Mouse (Mus musculus) stomach, postnatal 0 days (tissue): Measurements from ENCODE around the gene Shisa5. TPM values are rescaled to one million over a fixed set of nuclear protein-coding genes. Genes with fewer than 3 reads are reported as not detected.

ENCODE experiments used
- ATAC-seq: fragments of 200-750 bp; cut with Nextera tagmentation; 2 replicates; pipeline ENCODE4 v1.8.0; 2017; ENCODE audit not compliant: low FRiP score, low TSS enrichment
- DNase-seq: peaks from one replicate; pipeline ENCODE4 v3.0.0-alpha.2; 2016; ENCODE audit warnings: low spot score
- H3K27ac ChIP-seq: fragments of 300-500 bp; sonication (generic); replicated peaks from 2 replicates; pipeline ENCODE4 v1.5.1; 2014; ENCODE audit warnings: mild to moderate bottlenecking, control low read depth
- H3K27me3 ChIP-seq: fragments of 300-500 bp; sonication (generic); 2 replicates; pipeline ENCODE4 v1.6.1; 2014; ENCODE audit warnings: low read length; ENCODE audit not compliant: control insufficient read depth, insufficient read depth
- H3K36me3 ChIP-seq: fragments of 300-500 bp; sonication (generic); 2 replicates; pipeline ENCODE4 v1.6.1; 2014; ENCODE audit warnings: low read length, mixed read lengths; ENCODE audit not compliant: control insufficient read depth, insufficient read depth
- H3K4me1 ChIP-seq: fragments of 300-500 bp; sonication (generic); replicated peaks from 2 replicates; pipeline ENCODE4 v1.6.1; 2014; ENCODE audit warnings: antibody characterized with exemption; ENCODE audit not compliant: control insufficient read depth, insufficient read depth
- H3K4me2 ChIP-seq: fragments of 300-500 bp; sonication (generic); replicated peaks from 2 replicates; pipeline ENCODE4 v1.6.1; 2014; ENCODE audit warnings: low read depth, mild to moderate bottlenecking, control low read depth, moderate library complexity
- H3K4me3 ChIP-seq: fragments of 300-500 bp; sonication (generic); 2 replicates; pipeline ENCODE4 v1.5.1; 2014; ENCODE audit warnings: low read depth, low read length, control low read depth
- H3K9ac ChIP-seq: fragments of 300-500 bp; sonication (generic); 2 replicates; pipeline ENCODE4 v1.6.1; 2014; ENCODE audit warnings: mild to moderate bottlenecking, low read length, control low read depth, mixed read lengths
- H3K9me3 ChIP-seq: fragments of 300-500 bp; sonication (generic); 2 replicates; pipeline ENCODE4 v1.6.1; 2016; ENCODE audit warnings: low read length; ENCODE audit not compliant: control insufficient read depth
- CTCF ChIP-seq: IDR thresholded peaks from 2 replicates; pipeline ENCODE4 v1.5.1; 2016; ENCODE audit warnings: antibody characterized with exemption, low read depth, mild to moderate bottlenecking, moderate library complexity
- EP300 ChIP-seq: optimal IDR thresholded peaks from 2 replicates; pipeline ENCODE3; 2016; ENCODE audit warnings: antibody characterized with exemption
- WGBS: fragments of 180-500 bp; shearing (Covaris S2); extraction: QIAGEN DNeasy Blood & Tissue Kit; methylation state at CpG from one replicate; pipeline ENCODE4 v1.1.7; 2014; 5-methylcytosine and 5-hydroxymethylcytosine counted together
- polyA plus RNA-seq: library from polyadenylated mRNA; unstranded; fragments of >200 nt; fragmentation: Nextera tagmentation; extraction: Ambion mirVana; gene quantifications from 2 replicates; pipeline ENCODE4 v1.2.1, GENCODE M21; 2015

Shisa5 gene
- polyA plus RNA-seq: 168 and 181 TPM in 2 replicates

DNA sequence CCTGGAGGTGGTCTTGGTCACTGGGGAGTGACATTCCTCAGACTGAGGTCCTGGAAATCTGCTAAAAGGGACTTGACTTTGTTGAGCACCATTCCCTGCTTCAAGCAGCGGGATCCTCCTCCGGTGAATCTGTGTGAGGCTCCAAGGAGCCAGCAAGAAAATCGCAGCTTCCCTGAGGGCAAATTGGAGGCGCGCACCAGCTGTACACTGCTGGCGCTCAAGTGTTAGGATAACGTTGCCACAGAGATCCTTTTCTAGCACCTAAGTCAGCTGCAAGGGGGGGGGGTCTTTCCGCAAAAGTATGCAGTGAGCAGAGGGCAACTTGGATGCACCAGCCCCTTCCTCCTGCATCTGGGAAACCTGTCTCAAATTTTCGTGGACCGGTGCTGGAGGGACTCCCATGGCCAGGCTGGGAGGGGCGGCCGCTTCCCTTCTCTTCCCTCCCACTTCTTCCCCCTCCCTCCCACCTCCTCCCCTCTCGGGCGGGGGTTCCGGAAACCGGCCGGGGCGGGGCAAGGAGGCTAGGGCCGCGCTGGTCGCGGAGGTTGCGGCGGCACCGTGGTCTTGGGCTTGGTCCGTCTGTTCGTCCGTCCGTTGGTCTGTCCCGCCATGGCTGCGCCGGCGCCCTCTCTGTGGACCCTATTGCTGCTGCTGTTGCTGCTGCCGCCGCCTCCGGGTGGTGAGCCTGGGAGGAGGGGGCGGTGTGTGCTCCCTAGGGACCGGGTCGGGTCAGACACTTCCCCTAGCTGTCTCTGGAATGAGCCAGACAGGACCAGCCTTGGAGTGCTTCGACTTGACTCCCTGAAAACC lies at the start of gene Shisa5:
Gene Shisa5 (plus strand): TSS at position 480 of the 810 bp plus-strand sequence.
- under 1% methylated on average over 40 of the region's 40 CpGs for WGBS
- DNase-seq: peak; percentile 90
- Histone ChIP-seq H3K4me3 (peak within 1 kb of the TSS; percentile 77), H3K4me1 (no peaks in the 10 kb centered on the region), H3K9me3 (no peaks in the 10 kb centered on the region), H3K27me3 (no peaks in the 10 kb centered on the region), H3K4me2 (peak within 1 kb of the TSS; percentile 73), H3K36me3 (no peaks in the 10 kb centered on the region), H3K9ac (peak within 1 kb of the TSS; percentile 82), H3K27ac (peak within 1 kb of the TSS; percentile 91)
- peak; percentile 86 for ATAC-seq
- TF ChIP-seq CTCF: peak; percentile 9; the same call in 1 of the 2 replicates
- no peak for TF ChIP-seq EP300

DNA sequence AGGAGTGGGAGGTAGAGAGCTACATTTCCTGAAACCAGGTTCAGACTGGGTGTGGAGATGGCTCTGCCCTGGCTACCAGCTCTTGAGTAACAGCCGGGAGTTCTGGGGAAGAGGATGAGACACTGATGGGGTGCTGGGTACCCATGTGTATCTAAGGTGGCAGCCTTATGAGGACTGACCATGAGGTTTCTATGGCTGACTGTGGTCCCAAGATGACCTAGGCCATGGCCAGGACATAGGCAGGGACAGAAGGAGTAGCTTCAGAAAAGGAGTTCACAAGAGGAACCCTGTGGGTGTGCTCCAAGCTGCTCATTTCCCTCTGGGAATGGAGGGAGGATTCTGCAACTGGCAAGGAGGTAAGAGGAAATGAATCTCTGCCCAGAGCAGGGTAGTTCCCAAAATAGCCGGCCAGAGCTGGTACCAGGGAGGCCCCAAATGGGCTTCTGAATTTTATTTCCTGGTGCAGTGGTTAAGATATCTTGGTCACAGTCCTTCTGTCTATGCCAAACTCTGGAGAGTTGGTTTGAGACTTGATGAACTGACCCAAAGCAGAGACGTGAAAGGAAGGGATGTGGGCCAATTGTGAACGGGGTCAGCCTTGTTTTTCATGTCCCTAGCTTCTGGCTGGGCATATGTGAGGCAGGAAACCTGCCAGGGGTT lies 48.4 kb upstream of the Shisa5 start:
- DNase-seq (no peak), ATAC-seq (no peak)
- H3K9ac ChIP-seq: no peak overlapping the region
- no peaks in the 10 kb centered on the region for H3K27me3 ChIP-seq
- H3K4me3 ChIP-seq: no peak overlapping the region
- 0 out of 2 replicates have a peak overlapping the region, but pooled peaks have one; percentile 6 for H3K4me2 ChIP-seq
- no peaks in the 10 kb centered on the region for H3K36me3 ChIP-seq
- peak overlapping the region; percentile 96 for H3K27ac ChIP-seq
- H3K4me1 ChIP-seq: 0 out of 2 replicates have a peak, but pooled peaks cover 4% of the 10 kb centered on the region
- H3K9me3 ChIP-seq: no peaks in the 10 kb centered on the region
- 61% methylated on average over 4 of the region's 4 CpGs for WGBS
- TF ChIP-seq CTCF: no peak
- no peak for TF ChIP-seq EP300

DNA sequence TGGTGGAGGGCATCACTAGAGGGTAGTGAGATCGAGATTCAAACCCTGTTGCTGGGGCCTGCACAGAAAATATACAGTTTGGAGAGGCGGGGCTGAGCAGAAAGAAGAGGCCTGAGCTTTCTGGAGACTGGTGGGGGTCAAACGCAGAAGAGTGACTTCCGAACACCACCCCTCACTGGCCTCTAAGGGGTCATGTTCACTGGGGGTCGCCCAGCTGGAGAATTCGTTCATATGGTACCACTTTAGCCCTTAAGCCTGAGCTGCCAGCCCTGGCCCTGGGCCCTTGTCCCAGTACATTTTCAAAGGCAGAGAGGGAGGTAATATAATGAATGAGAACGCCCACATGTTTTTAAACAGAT lies 47.9 kb upstream of the Shisa5 start:
- 62% methylated on average over 7 of the region's 7 CpGs for WGBS

DNA sequence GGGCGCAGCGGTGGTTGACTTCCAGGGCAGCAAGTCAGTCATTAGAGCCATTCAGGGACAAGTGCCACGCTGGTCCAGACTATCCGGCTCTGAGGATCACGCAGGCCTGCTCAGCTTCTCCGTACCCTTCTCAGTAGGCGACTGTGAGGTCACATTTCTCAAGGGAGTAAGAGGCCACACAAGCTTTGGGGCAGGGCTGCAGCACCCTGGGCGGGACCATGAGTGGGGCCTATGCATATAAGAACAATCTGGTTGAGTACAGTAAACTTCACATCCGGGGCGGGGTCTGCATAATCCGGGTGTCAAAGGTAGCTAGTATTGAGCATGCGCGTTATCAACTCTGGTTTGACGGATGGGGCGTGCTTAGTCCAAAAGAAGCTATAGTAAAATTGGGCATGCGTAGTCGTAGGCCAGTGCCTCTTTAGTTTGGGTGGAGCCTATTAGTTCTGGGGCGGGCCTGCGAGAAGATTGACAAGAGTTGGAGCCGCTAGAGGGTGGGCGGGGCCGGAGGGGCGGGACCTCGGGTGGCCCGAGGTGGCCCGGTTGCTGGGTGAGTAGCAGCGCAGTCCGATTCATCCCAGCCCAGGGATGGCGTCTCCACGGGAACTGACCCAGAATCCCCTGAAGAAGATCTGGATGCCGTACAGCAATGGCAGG lies 46.8 kb upstream of the Shisa5 start, which contains the start of gene Pfkfb4:
Gene Pfkfb4 (plus strand): TSS at position 351 of the 657 bp plus-strand sequence.
- ATAC-seq: peak; percentile 95
- WGBS: under 1% methylated on average over 31 of the region's 31 CpGs

More for the DNA sequence above, 47.9 kb upstream of the Shisa5 start:
- 0 out of 2 replicates have a peak, but pooled peaks cover 4% of the 10 kb centered on the region for H3K4me1 ChIP-seq
- no peak for DNase-seq
- no peaks in the 10 kb centered on the region for H3K9me3 ChIP-seq
- TF ChIP-seq CTCF (no peak), EP300 (no peak)
- H3K36me3 ChIP-seq: no peaks in the 10 kb centered on the region
- peak overlapping the region; percentile 5; the same call in 1 of the 2 replicates for H3K4me2 ChIP-seq
- H3K4me3 ChIP-seq: no peak overlapping the region
- no peaks in the 10 kb centered on the region for H3K27me3 ChIP-seq
- no peak overlapping the region for H3K9ac ChIP-seq
- no peak for ATAC-seq
- peak overlapping the region; percentile 96 for H3K27ac ChIP-seq

DNA sequence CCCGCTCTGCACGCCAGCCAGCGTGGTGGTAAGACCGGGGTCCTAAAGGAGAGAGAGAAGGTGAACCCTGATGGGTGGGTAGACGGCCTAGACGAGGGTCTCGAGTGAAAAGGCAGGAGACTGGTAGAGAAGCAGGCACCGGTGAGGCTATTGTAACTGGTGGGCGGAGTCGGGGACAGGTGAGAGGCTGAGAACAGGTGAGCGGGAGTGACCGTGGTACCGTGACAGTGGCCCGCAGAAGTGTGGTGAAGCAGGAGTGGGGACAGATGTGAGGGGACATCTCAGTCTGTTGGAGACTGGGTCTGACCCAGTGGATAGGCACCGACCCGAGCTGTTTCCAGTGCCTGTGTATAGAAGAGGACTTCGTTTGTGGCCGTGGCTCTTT lies 46.3 kb upstream of the Shisa5 start:
- Histone ChIP-seq H3K36me3 (no peaks in the 10 kb centered on the region), H3K9me3 (no peaks in the 10 kb centered on the region), H3K27me3 (no peaks in the 10 kb centered on the region), H3K27ac (peak overlapping the region; percentile 5; the same call in 1 of the 2 replicates), H3K4me1 (0 out of 2 replicates have a peak, but pooled peaks cover 4% of the 10 kb centered on the region), H3K4me3 (peak overlapping the region; percentile 54), H3K9ac (peak overlapping the region; percentile 60), H3K4me2 (peak overlapping the region; percentile 77)
- 12% methylated on average over 18 of the region's 18 CpGs for WGBS
- no peak for DNase-seq
- peak; percentile 3 for ATAC-seq
- TF ChIP-seq CTCF (no peak), EP300 (no peak)

More for the DNA sequence above, 46.8 kb upstream of the Shisa5 start, which contains the start of gene Pfkfb4:
- H3K9me3 ChIP-seq: no peaks in the 10 kb centered on the region
- peak within 1 kb of the TSS; percentile 54 for H3K4me3 ChIP-seq
- no peaks in the 10 kb centered on the region for H3K27me3 ChIP-seq
- peak within 1 kb of the TSS; percentile 96 for H3K27ac ChIP-seq
- H3K4me1 ChIP-seq: 0 out of 2 replicates have a peak, but pooled peaks cover 4% of the 10 kb centered on the region
- peak within 1 kb of the TSS; percentile 63 for H3K9ac ChIP-seq
- no peak for TF ChIP-seq EP300
- no peaks in the 10 kb centered on the region for H3K36me3 ChIP-seq
- peak within 1 kb of the TSS; percentile 77 for H3K4me2 ChIP-seq
- DNase-seq: peak; percentile 97
